36 mouse cellular contexts compared by ENCODE assay signal in the genomic region with DNA sequence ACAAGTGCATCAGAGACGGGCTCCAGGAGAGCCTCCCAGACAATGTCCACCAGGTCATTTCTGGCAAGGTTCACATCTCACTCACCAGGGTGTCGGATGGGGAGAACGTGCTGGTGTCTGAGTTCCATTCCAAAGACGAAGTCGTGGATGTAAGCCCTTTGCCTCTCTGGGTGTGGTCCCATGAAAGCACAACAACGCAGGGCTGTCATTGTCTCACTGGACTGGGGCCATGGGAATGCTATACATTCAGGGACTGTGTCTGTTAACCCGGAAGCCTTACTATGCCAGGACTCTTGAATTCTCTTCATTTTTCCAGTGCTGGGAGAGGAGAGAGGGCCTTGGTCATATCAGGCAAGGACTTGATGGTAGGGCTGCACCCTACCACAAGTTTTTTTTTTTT. TPM values are rescaled to one million over a fixed set of nuclear protein-coding genes. Genes with fewer than 3 reads are reported as not detected.
"Had no signal": no experiment of that assay in that cellular context is flagged by ENCODE, and none has a peak within 500 bp of the region (broad histone marks: within the 10 kb centered on the region; RNA-seq: fewer than 3 reads in every experiment).

No protein-coding gene starts in this region.

- ATAC-seq: hindbrain, embryonic 16.5 days; inflammation-experienced regulatory T-cells, adult 6 months; intestine, embryonic 15.5 days; intestine, postnatal 0 days had no signal

- H3K36me3 ChIP-seq: heart, embryonic 13.5 days; heart, embryonic 15.5 days; hindbrain, embryonic 10.5 days; hindbrain, embryonic 12.5 days; intestine, embryonic 15.5 days; kidney, embryonic 15.5 days; limb, embryonic 10.5 days; limb, embryonic 12.5 days; liver, embryonic 15.5 days had no signal

- H3K9ac ChIP-seq: heart, embryonic 13.5 days; heart, embryonic 15.5 days; hindbrain, embryonic 12.5 days; hindbrain, embryonic 14.5 days; intestine, embryonic 15.5 days; kidney, embryonic 15.5 days; limb, embryonic 12.5 days; liver, embryonic 13.5 days; liver, embryonic 15.5 days had no signal

- DNase-seq: gastrocnemius, postnatal 14 days; gastrocnemius, postnatal 36 days; heart, adult 11 months; heart, adult 2 months; heart, postnatal 14 days; heart, postnatal 4 days; kidney, adult 18-20 months; kidney, adult 8-10 months; kidney, postnatal 14 days; kidney, postnatal 36 days; liver; liver, embryonic 13.5 days had no signal

- H3K4me3 ChIP-seq: heart, adult 2 months; heart, embryonic 13.5 days; heart, embryonic 15.5 days; hindbrain, embryonic 10.5 days; hindbrain, embryonic 12.5 days; intestine, embryonic 15.5 days; kidney, embryonic 15.5 days; left cerebral cortex, adult 2 months; limb, embryonic 10.5 days; limb, embryonic 12.5 days; liver, embryonic 13.5 days; liver, embryonic 15.5 days had no signal

- H3K4me2 ChIP-seq: heart, embryonic 11.5 days; heart, embryonic 13.5 days; heart, embryonic 15.5 days; hindbrain, embryonic 12.5 days; hindbrain, embryonic 14.5 days; intestine, embryonic 15.5 days; kidney, embryonic 15.5 days; limb, embryonic 12.5 days; liver, embryonic 11.5 days; liver, embryonic 13.5 days; liver, embryonic 15.5 days had no signal

- H3K9me3 ChIP-seq: heart, embryonic 13.5 days; heart, embryonic 15.5 days; hindbrain, embryonic 10.5 days; hindbrain, embryonic 12.5 days; intestine, embryonic 15.5 days; kidney, embryonic 15.5 days; limb, embryonic 10.5 days; limb, embryonic 12.5 days; liver, embryonic 13.5 days; liver, embryonic 15.5 days had no signal

- H3K27ac ChIP-seq: heart, adult 2 months; heart, embryonic 13.5 days; heart, embryonic 15.5 days; hindbrain, embryonic 10.5 days; hindbrain, embryonic 12.5 days; hindbrain, embryonic 14.5 days; intestine, embryonic 15.5 days; kidney, embryonic 15.5 days; kidney, postnatal 0 days; left cerebral cortex, adult 2 months; limb, embryonic 10.5 days; limb, embryonic 12.5 days; liver, embryonic 13.5 days; liver, embryonic 15.5 days had no signal

RNA-seq across cellular contexts. Expression of gene Pnpla5, which starts 48.2 kb away (rescaled TPM):
- total RNA-seq: gastrocnemius, postnatal 14 days; gastrocnemius, postnatal 36 days; heart, adult 2 months; heart, postnatal 14 days; heart, postnatal 4 days; layer of hippocampus, adult 18-20 months; layer of hippocampus, postnatal 10 days; layer of hippocampus, postnatal 25 days; left cerebral cortex, adult 2 months; left cerebral cortex, postnatal 14 days; left cerebral cortex, postnatal 36 days had no signal
- polyA plus RNA-seq: heart, adult 2 months; heart, embryonic 11.5 days; heart, embryonic 13.5 days; heart, embryonic 15.5 days; heart, postnatal 0 days; hindbrain, embryonic 10.5 days; hindbrain, embryonic 12.5 days; hindbrain, embryonic 14.5 days; hindbrain, embryonic 16.5 days; inflammation-experienced regulatory T-cells, adult 6 months; intestine, embryonic 15.5 days; intestine, postnatal 0 days; kidney, embryonic 15.5 days; kidney, postnatal 0 days; limb, embryonic 10.5 days; limb, embryonic 12.5 days; limb, embryonic 14.5 days; liver, embryonic 11.5 days; liver, embryonic 13.5 days; liver, embryonic 15.5 days had no signal
